Mouse (Mus musculus) liver, embryonic 15.5 days (tissue): Measurements from ENCODE around the gene Rel. TPM values are rescaled to one million over a fixed set of nuclear protein-coding genes. Genes with fewer than 3 reads are reported as not detected.

Experiments
- polyA plus RNA-seq: library from polyadenylated mRNA; unstranded; fragments of >200 nt; fragmentation: Nextera tagmentation; extraction: Ambion mirVana; gene quantifications from 2 replicates; pipeline ENCODE4 v1.2.1, GENCODE M21; 2015

Gene Rel
- polyA plus RNA-seq, 1 experiment from 2014 or later: 0.46 TPM

Other genes with a start within 250 kb of the Rel start
- gene 1700093K21Rik, start 249.8 kb downstream of the Rel start, polyA plus RNA-seq: not detected in 2 replicates
- 9.5 and 9.6 TPM in 2 replicates for gene 0610010F05Rik, start 137.3 kb downstream of the Rel start, polyA plus RNA-seq
- gene Pus10, start 105.3 kb downstream of the Rel start, polyA plus RNA-seq: 10.6 and 11.9 TPM in 2 replicates
- gene Pex13, start 105.0 kb downstream of the Rel start, polyA plus RNA-seq: 9.4 and 11.4 TPM in 2 replicates
- gene Papolg, start 124.3 kb upstream of the Rel start, polyA plus RNA-seq: 3.7 and 3.8 TPM in 2 replicates